Mouse (Mus musculus) brain, embryonic 14.5 days (tissue): ENCODE data around the gene Fbl. TPM values are rescaled to one million over a fixed set of nuclear protein-coding genes. Genes with fewer than 3 reads are reported as not detected.
"Not testable (repeated sequence)": the region's sequence is repeated elsewhere in the genome, so short reads cannot be mapped to it uniquely, and the experiment has no call there.

Source experiments
- DNase-seq: peaks from one replicate; pipeline ENCODE4 v3.0.0-alpha.2; 2011; ENCODE audit warnings: low read depth
- CTCF ChIP-seq: fragments of 200-500 bp; IDR thresholded peaks from 2 replicates; pipeline ENCODE4 v1.5.1; 2012; ENCODE audit warnings: inconsistent platforms, mild to moderate bottlenecking, moderate library complexity, borderline replicate concordance; ENCODE audit not compliant: insufficient read depth, insufficient read length; ENCODE audit errors: extremely low read depth
- POLR2A ChIP-seq: fragments of 200-500 bp; IDR thresholded peaks from 2 replicates; pipeline ENCODE4 v1.6.1; 2012; ENCODE audit warnings: mild to moderate bottlenecking, inconsistent platforms, borderline replicate concordance; ENCODE audit not compliant: poor library complexity, insufficient read depth, insufficient read length, severe bottlenecking; ENCODE audit errors: extremely low read depth
- polyA plus RNA-seq: library from polyadenylated mRNA; depleted of rRNA; stranded (reverse); fragments of >200 nt; gene quantifications from 2 replicates; pipeline ENCODE4 v1.2.3, GENCODE M21; 2012; rRNA removed

Fbl gene
- polyA plus RNA-seq, 1 experiment, result 177 TPM

GRCm38 (mm10) chr7:28203207-28204108 lies 33.9 kb downstream of the Fbl start:
- no peak for TF ChIP-seq POLR2A
- TF ChIP-seq CTCF, result no peak
- no peak for DNase-seq

DNA sequence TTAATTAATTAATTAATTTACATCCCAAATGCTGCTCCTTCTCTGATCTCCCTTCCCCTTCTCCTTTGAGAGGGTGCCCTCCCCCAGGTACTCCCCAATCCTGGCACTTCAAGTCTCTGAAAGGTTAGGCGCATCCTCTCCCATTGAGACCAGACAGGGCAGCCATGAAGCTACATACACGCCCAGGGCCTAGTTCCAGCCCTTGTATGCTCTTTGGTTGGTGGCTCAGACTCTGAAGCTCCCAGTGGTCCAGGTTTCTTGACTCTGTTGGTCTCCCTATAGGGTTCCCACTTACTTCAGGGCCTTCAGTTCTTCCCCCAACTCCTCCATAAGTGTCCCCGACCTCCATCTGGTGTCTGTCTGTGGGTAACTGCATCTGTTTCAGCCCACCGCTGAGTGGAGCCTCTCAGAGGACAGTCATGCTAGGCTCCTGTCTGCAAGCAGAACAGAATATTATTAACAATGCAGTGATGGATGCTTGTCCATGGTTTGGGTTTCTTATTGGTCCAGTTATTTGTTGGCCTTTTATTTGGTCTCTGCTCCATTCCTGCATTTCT lies 36.6 kb downstream of the Fbl start:
- DNase-seq, result no peak
- TF ChIP-seq CTCF (no peak), POLR2A (no peak)

DNA sequence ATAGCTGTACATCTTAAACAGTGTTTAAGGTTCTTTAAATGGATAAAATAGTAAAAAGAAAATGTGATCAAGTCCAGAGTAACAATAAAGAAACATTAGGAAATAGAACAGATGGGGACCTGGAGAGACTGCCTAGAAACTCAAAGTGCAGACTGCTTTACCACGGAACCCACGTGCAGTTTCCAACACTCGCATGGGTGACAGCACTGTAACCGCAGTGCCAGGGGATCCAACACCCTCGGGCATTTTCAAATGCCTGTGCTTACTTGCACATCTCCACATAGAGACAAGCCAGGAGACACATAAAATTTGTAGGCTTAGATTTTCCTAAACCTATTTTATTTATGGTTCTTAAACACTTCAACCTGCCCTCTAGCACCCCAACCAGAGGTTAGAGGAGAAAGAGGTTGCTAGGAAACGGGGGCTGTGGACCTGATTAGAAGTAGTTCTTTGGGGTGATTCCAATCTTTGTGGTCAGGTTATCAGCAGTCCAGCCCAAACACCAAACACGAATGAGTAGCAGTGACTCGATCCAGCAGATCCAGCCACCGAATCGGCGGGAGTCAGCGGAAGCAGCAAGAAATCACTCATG lies 39.0 kb downstream of the Fbl start:
- TF ChIP-seq POLR2A (no peak), CTCF (no peak)
- DNase-seq, result no peak

DNA sequence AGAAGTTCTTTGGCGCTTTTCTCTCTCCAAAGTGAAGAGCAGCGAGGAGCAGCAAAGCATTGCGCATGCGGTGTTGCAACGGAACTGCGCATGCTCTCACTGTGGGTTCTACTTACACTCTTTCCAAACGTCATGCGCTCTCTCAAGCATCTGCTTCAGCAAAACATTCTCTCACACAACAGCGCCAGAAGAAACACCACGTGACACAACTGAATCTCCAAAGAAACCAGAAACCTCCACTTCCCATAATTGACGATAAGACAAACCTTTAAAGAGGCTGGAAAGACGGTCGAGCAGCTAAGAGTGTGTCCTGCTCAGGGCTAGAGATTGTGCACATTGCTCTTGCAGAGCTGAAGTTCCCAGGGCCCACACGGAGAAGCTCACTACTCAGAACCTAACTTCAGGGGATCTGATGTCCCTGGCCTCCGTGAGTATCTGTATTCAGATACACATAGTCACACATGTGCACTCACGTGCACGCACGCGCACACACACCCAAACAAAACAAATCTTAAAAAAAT lies 39.5 kb downstream of the Fbl start:
- peak; percentile 93 for DNase-seq
- TF ChIP-seq CTCF (no peak), POLR2A (no peak)

- no peak for DNase-seq
- TF ChIP-seq POLR2A (no peak), CTCF (peak; percentile 9; the same call in 1 of the 2 replicates)
Measured at GRCm38 (mm10) chr7:28210731-28211130, 41.2 kb downstream of the Fbl start.

DNA sequence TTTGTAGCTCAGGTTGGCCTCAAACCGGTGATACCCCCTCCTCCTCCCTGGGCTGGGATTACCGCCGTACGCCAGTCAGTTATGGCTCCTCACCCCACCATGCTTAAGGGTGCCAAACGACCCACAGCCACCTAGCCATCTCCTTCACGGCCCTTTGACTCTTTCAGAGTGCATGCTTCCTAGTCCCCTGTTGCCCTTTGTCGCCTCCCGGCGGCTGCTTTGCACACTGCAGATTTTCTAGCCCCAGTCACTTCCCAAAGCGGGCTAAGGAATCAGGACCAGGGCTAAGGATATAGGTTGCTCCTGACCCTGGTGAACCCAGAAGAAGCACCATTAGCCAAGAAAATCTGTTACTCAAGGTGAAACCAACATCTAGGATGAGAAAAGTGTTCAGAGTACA lies 44.6 kb downstream of the Fbl start:
- TF ChIP-seq CTCF, result peak; percentile 67
- TF ChIP-seq POLR2A, result no peak
- no peak for DNase-seq

DNA sequence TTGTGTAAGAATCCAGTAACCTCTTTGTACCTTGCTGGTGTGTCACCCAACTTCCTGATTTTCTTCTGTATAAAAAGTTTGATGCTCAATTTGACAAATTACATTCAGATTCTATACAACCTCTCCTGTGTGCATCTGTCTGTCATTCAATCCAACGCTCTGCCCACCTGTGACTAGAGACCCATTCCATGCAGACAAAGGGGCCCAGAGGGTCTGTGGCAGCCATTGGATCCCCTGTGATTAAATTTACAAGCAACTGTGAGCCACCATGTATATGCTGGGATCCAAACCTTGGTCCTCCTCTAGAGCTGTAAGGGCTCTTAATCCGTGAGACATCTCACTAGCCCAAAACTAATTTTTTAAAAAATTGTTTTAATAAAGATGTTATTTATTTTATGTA lies 46.4 kb downstream of the Fbl start:
- DNase-seq, result not testable (repeated sequence)

DNA sequence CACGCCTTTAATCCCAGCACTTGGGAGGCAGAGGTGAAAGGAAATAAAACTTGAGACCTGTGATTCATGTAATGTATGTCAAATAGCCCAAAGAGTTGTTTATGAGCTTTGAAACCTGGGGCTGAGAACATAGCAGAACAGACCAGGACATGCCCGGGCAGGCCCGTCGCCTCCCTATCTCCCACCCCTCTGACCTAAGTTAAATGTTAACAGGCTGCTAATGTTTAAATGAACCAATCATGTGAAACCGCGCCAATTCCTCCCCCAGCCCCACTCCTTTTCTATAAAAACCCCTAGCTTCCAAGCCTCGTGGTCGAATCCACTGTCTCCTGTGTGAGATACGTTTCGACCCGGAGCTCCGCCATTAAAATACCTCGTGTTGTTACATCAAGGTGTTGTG lies 48.3 kb downstream of the Fbl start:
- DNase-seq, result not testable (repeated sequence)

DNA sequence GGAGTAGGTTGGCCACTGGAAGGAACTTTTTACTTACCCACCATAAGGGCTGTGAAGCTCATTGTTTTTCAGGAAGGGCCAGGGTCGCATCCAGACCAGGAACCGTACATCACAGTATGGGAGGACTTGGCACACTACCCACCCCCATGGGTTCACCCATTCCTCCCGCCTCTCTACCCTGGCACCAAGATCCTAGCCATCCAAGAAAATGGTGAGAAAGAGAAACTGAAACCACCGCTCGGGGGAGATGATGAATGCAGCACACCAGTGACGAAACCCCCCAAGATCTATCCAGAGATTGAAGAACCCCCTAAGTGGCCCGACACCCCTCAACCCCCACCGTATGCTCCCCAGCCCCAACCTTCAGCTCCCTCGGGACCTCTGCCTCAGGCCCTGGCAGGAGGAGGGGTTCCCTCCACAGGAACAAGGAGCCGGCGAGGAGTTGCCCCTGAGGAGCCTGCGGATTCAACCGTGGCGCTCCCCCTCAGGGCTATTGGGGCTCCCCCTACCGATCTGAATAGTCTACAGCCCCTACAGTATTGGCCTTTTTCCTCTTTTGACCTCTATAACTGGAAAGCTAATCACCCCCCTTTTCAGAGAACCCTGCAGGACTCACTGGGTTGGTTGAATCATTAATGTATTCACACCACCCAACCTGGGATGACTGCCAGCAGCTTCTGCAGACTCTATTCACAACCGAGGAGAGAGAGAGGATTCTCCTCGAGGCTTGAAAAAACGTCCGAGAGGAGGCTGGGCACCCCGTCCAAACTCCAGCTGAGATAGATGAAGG lies 49.6 kb downstream of the Fbl start:
- peak; percentile 78 for DNase-seq

DNA sequence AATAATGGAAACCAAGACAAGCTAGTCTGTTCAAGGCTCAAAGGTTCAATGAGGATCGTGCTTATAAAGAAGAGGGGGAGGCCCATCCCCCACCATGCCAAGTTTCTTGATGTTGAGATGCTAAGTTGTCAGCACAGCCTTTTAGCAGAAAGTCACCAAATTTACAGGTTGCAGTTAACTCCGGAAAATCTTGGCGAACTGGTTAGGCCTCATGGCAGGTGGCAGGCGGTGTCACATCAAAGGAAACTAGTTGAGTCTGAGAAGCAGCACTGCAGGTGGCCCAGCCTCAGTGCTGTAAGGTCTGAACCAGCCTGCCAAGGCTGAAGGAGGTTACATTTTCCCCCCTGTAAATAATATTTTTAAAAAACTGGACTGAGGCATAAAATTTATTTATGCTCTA lies 57.3 kb downstream of the Fbl start:
- DNase-seq, result not testable (repeated sequence)

- DNase-seq, result not testable (repeated sequence)
Measured at GRCm38 (mm10) chr7:28227421-28227820, 57.9 kb downstream of the Fbl start.

Other genes with a start within 250 kb of the Fbl start
- 7.1 and 8.8 TPM in 2 replicates for gene Zfp974, start 240.2 kb upstream of the Fbl start, polyA plus RNA-seq
- 6.2 and 10.1 TPM in 2 replicates for gene Zfp780b, start 190.5 kb upstream of the Fbl start, polyA plus RNA-seq
- 3.4 and 4.1 TPM in 2 replicates for gene Zfp850, start 155.6 kb upstream of the Fbl start, polyA plus RNA-seq
- 228 and 275 TPM in 2 replicates for gene Psmc4, start 119.6 kb upstream of the Fbl start, polyA plus RNA-seq
- 0.20 and 0.22 TPM in 2 replicates for gene Fcgbp, start 98.5 kb upstream of the Fbl start, polyA plus RNA-seq
- 0.04 and 0.05 TPM in 2 replicates for gene 9530053A07Rik, start 40.2 kb upstream of the Fbl start, polyA plus RNA-seq
- 40.1 and 43.3 TPM in 2 replicates for gene Dyrk1b, start 9.8 kb downstream of the Fbl start, polyA plus RNA-seq
- 62.0 and 63.2 TPM in 2 replicates for gene Eid2, start 98.2 kb downstream of the Fbl start, polyA plus RNA-seq
- gene Eid2b, start 108.0 kb downstream of the Fbl start, polyA plus RNA-seq, result 40.9 and 46.6 TPM in 2 replicates
- 0.50 and 0.81 TPM in 2 replicates for gene Selenov, start 121.5 kb downstream of the Fbl start, polyA plus RNA-seq
- gene Dll3, start 132.5 kb downstream of the Fbl start, polyA plus RNA-seq, result 30.3 and 43.3 TPM in 2 replicates
- gene Timm50, start 142.4 kb downstream of the Fbl start, polyA plus RNA-seq, result 105 and 134 TPM in 2 replicates
- gene Supt5, start 169.0 kb downstream of the Fbl start, polyA plus RNA-seq, result 103 and 118 TPM in 2 replicates
- 1,173 and 1,238 TPM in 2 replicates for gene Rps16, start 180.9 kb downstream of the Fbl start, polyA plus RNA-seq
- gene Plekhg2, start 202.9 kb downstream of the Fbl start, polyA plus RNA-seq, result 20.2 and 35.0 TPM in 2 replicates
- 4.1 and 4.3 TPM in 2 replicates for gene Zfp36, start 210.5 kb downstream of the Fbl start, polyA plus RNA-seq
- gene Med29, start 223.0 kb downstream of the Fbl start, polyA plus RNA-seq, result 46.5 and 57.7 TPM in 2 replicates
- 95.0 and 105 TPM in 2 replicates for gene Paf1, start 223.2 kb downstream of the Fbl start, polyA plus RNA-seq